Mouse (Mus musculus): ENCODE results near the gene Fosl1. TPM values are rescaled to one million over a fixed set of nuclear protein-coding genes. Genes with fewer than 3 reads are reported as not detected.

Gene Fosl1
- polyA plus RNA-seq, 1 experiment = 146 TPM

GRCm38 (mm10) chr19:5425906-5426565 lies 21.3 kb upstream of the Fosl1 start:
- TF ChIP-seq MAX (IDR thresholded peaks at IDR 0.05) (no peak), CEBPB (IDR thresholded peaks at IDR 0.05; ENCODE audit: low read depth) (no peak), USF1 (IDR thresholded peaks at IDR 0.05; ENCODE audit: low read depth) (no peak), MYOD1 (IDR thresholded peaks at IDR 0.05; ENCODE audit: control insufficient read depth, insufficient read length, low read depth) (no peak), MYOG (IDR thresholded peaks at IDR 0.05; ENCODE audit: control insufficient read depth, extremely low read depth, insufficient read length) (no peak), FOSL1 (IDR thresholded peaks at IDR 0.05; ENCODE audit: insufficient read depth, low read length, poor library complexity, severe bottlenecking) (no peak), CTCF (IDR thresholded peaks at IDR 0.05; ENCODE audit: control insufficient read depth, insufficient read depth, insufficient read length) (no peak)
- peaks cover 39% of the 10 kb centered on the region for H3K36me3 ChIP-seq (ENCODE audit: control insufficient read depth, insufficient read depth)
- no peaks in the 10 kb centered on the region for H3K27me3 ChIP-seq (ENCODE audit: control insufficient read depth, insufficient read depth, insufficient read length)
- peak overlapping the region; percentile 67 for H3ac ChIP-seq (ENCODE audit: control insufficient read depth, insufficient read length, low read depth)
- peaks cover 36% of the 10 kb centered on the region for H3K79me3 ChIP-seq (ENCODE audit: low read depth)
- peak overlapping the region; percentile 95 for H3K4me3 ChIP-seq (ENCODE audit: insufficient read depth, poor library complexity, severe bottlenecking)
- peaks cover 68% of the 10 kb centered on the region for H3K79me2 ChIP-seq (ENCODE audit: control insufficient read depth, insufficient read depth)

GRCm38 (mm10) chr19:5426640-5427290 lies 20.6 kb upstream of the Fosl1 start:
- peak overlapping the region; percentile 33 for H3ac ChIP-seq (ENCODE audit: control insufficient read depth, insufficient read length, low read depth)
- TF ChIP-seq CEBPB (IDR thresholded peaks at IDR 0.05; ENCODE audit: low read depth) = no peak
- peaks cover 32% of the 10 kb centered on the region for H3K36me3 ChIP-seq (ENCODE audit: control insufficient read depth, insufficient read depth)
- peak overlapping the region; percentile 95 for H3K4me3 ChIP-seq (ENCODE audit: insufficient read depth, poor library complexity, severe bottlenecking)
- peaks cover 36% of the 10 kb centered on the region for H3K79me3 ChIP-seq (ENCODE audit: low read depth)
- H3K27me3 ChIP-seq (ENCODE audit: control insufficient read depth, insufficient read depth, insufficient read length) = no peaks in the 10 kb centered on the region
- H3K79me2 ChIP-seq (ENCODE audit: control insufficient read depth, insufficient read depth) = peaks cover 67% of the 10 kb centered on the region

GRCm38 (mm10) chr19:5428083-5428482 lies 19.3 kb upstream of the Fosl1 start:
- Histone ChIP-seq H3K79me2 (ENCODE audit: control insufficient read depth, insufficient read depth) (peaks cover 54% of the 10 kb centered on the region), H3K36me3 (ENCODE audit: control insufficient read depth, insufficient read depth) (peaks cover 19% of the 10 kb centered on the region), H3K79me3 (ENCODE audit: low read depth) (peaks cover 33% of the 10 kb centered on the region), H3ac (ENCODE audit: control insufficient read depth, insufficient read length, low read depth) (no peak overlapping the region), H3K27me3 (ENCODE audit: control insufficient read depth, insufficient read depth, insufficient read length) (no peaks in the 10 kb centered on the region), H3K4me3 (ENCODE audit: insufficient read depth, poor library complexity, severe bottlenecking) (no peak overlapping the region)
- TF ChIP-seq MAX (IDR thresholded peaks at IDR 0.05) = peak; percentile 35
- TF ChIP-seq FOSL1 (IDR thresholded peaks at IDR 0.05; ENCODE audit: insufficient read depth, low read length, poor library complexity, severe bottlenecking) = no peak

- Histone ChIP-seq H3K79me2 (ENCODE audit: control insufficient read depth, insufficient read depth) (peaks cover 42% of the 10 kb centered on the region), H3K4me3 (ENCODE audit: insufficient read depth, poor library complexity, severe bottlenecking) (no peak overlapping the region), H3K79me3 (ENCODE audit: low read depth) (peaks cover 23% of the 10 kb centered on the region), H3K36me3 (ENCODE audit: control insufficient read depth, insufficient read depth) (peaks cover 14% of the 10 kb centered on the region), H3K27me3 (ENCODE audit: control insufficient read depth, insufficient read depth, insufficient read length) (no peaks in the 10 kb centered on the region), H3ac (ENCODE audit: control insufficient read depth, insufficient read length, low read depth) (peak overlapping the region; percentile 3)
- no peak for TF ChIP-seq CEBPB (IDR thresholded peaks at IDR 0.05; ENCODE audit: low read depth)
- TF ChIP-seq FOSL1 (IDR thresholded peaks at IDR 0.05; ENCODE audit: insufficient read depth, low read length, poor library complexity, severe bottlenecking) = no peak
- TF ChIP-seq MAX (IDR thresholded peaks at IDR 0.05) = peak; percentile 55
- TF ChIP-seq MYOG (IDR thresholded peaks at IDR 0.05; ENCODE audit: control insufficient read depth, extremely low read depth, insufficient read length) = no peak
- TF ChIP-seq CTCF (IDR thresholded peaks at IDR 0.05; ENCODE audit: control insufficient read depth, insufficient read depth, insufficient read length) = no peak
These were observed 18.1 kb upstream of the Fosl1 start for GRCm38 (mm10) chr19:5429219-5429618.

GRCm38 (mm10) chr19:5429806-5430205 lies 17.5 kb upstream of the Fosl1 start:
- Histone ChIP-seq H3ac (ENCODE audit: control insufficient read depth, insufficient read length, low read depth) (peak overlapping the region; percentile 76), H3K4me3 (ENCODE audit: insufficient read depth, poor library complexity, severe bottlenecking) (no peak overlapping the region), H3K36me3 (ENCODE audit: control insufficient read depth, insufficient read depth) (peaks cover 14% of the 10 kb centered on the region), H3K27me3 (ENCODE audit: control insufficient read depth, insufficient read depth, insufficient read length) (no peaks in the 10 kb centered on the region), H3K79me3 (ENCODE audit: low read depth) (peaks cover 23% of the 10 kb centered on the region), H3K79me2 (ENCODE audit: control insufficient read depth, insufficient read depth) (peaks cover 39% of the 10 kb centered on the region)
- no peak for TF ChIP-seq USF1 (IDR thresholded peaks at IDR 0.05; ENCODE audit: low read depth)
- no peak for TF ChIP-seq MAX (IDR thresholded peaks at IDR 0.05)
- TF ChIP-seq MYOD1 (IDR thresholded peaks at IDR 0.05; ENCODE audit: control insufficient read depth, insufficient read length, low read depth) = peak; percentile 49
- peak; percentile 95 for TF ChIP-seq FOSL1 (IDR thresholded peaks at IDR 0.05; ENCODE audit: insufficient read depth, low read length, poor library complexity, severe bottlenecking)

- Histone ChIP-seq H3K79me2 (ENCODE audit: control insufficient read depth, insufficient read depth) (peaks cover 35% of the 10 kb centered on the region), H3ac (ENCODE audit: control insufficient read depth, insufficient read length, low read depth) (no peak overlapping the region), H3K27me3 (ENCODE audit: control insufficient read depth, insufficient read depth, insufficient read length) (no peaks in the 10 kb centered on the region), H3K4me3 (ENCODE audit: insufficient read depth, poor library complexity, severe bottlenecking) (no peak overlapping the region), H3K79me3 (ENCODE audit: low read depth) (peaks cover 22% of the 10 kb centered on the region), H3K36me3 (ENCODE audit: control insufficient read depth, insufficient read depth) (peaks cover 14% of the 10 kb centered on the region)
- TF ChIP-seq MYOD1 (IDR thresholded peaks at IDR 0.05; ENCODE audit: control insufficient read depth, insufficient read length, low read depth) = peak; percentile 93
- TF ChIP-seq MAX (IDR thresholded peaks at IDR 0.05) = no peak
These were observed 16.9 kb upstream of the Fosl1 start for GRCm38 (mm10) chr19:5430408-5430807.
